Mouse (Mus musculus) adrenal gland, postnatal 36 days (tissue): ENCODE results near the gene Gm35549. TPM values are rescaled to one million over a fixed set of nuclear protein-coding genes. Genes with fewer than 3 reads are reported as not detected.

ENCODE experiments used
- DNase-seq, 2 experiments: peaks; one replicate each; pipeline ENCODE4 v3.0.0; 2021; ENCODE audit warnings: mixed read lengths in 1 of 2
- total RNA-seq, 2 experiments: library from RNA; stranded (reverse); gene quantifications; 2 replicates each; pipeline ENCODE4 v1.2.3; 2021

Gm35549 gene
- total RNA-seq, 2 experiments from 2014 or later, result not detected

- no peak for DNase-seq
Measured at GRCm38 (mm10) chr9:122826743-122827142, 17.1 kb downstream of the Gm35549 start.

- no peak for DNase-seq
Measured at GRCm38 (mm10) chr9:122823374-122824017, 20.3 kb downstream of the Gm35549 start.

GRCm38 (mm10) chr9:122815239-122815851 is 28.5 kb downstream of the Gm35549 start:
- no peak for DNase-seq

- no peak for DNase-seq
Measured at GRCm38 (mm10) chr9:122814775-122815174, 29.1 kb downstream of the Gm35549 start.

- DNase-seq, result no peak
Measured at GRCm38 (mm10) chr9:122812386-122812785, 31.4 kb downstream of the Gm35549 start.

- DNase-seq, result no peak
Measured at GRCm38 (mm10) chr9:122810212-122810611, 33.6 kb downstream of the Gm35549 start.

- DNase-seq, result no peak
Measured at GRCm38 (mm10) chr9:122807186-122807585, 36.6 kb downstream of the Gm35549 start.

- DNase-seq, result no peak
Measured at GRCm38 (mm10) chr9:122805845-122806341, 37.9 kb downstream of the Gm35549 start.

GRCm38 (mm10) chr9:122805053-122805844 is 38.6 kb downstream of the Gm35549 start, which contains the start of gene Tcaim:
Gene Tcaim, plus strand, starts transcription at chr9:122805539.
- DNase-seq, result peak; percentile 92 to 96

- no peak for DNase-seq
Measured at GRCm38 (mm10) chr9:122786534-122786933, 57.3 kb downstream of the Gm35549 start.

GRCm38 (mm10) chr9:122785231-122785630 is 58.6 kb downstream of the Gm35549 start:
- DNase-seq, result no peak

Other genes starting within 250 kb of the Gm35549 start
- not detected for gene Topaz1, start 96.7 kb downstream of the Gm35549 start, total RNA-seq
- 10 to 100 TPM; 18.8 to 24.7 TPM for gene Tcaim, start 38.5 kb downstream of the Gm35549 start, total RNA-seq
- gene Zfp445, start 22.0 kb upstream of the Gm35549 start, total RNA-seq, result 100 to 1,000 TPM in 1 of 2 experiments, 10 to 100 TPM in 1; 93.8 to 116 TPM
- gene Zkscan7, start 41.6 kb upstream of the Gm35549 start, total RNA-seq, result 1 to 10 TPM; 5.4 to 9.8 TPM
- gene Zfp105, start 79.0 kb upstream of the Gm35549 start, total RNA-seq, result 1 to 10 TPM; 4.5 to 5.4 TPM
- 10 to 100 TPM; 19.3 to 24.7 TPM for gene 1110059G10Rik, start 107.0 kb upstream of the Gm35549 start, total RNA-seq
- 1 to 10 TPM; 1.9 to 2.0 TPM for gene Kif15, start 107.0 kb upstream of the Gm35549 start, total RNA-seq
- 10 to 100 TPM; 19.7 to 23.2 TPM for gene Tmem42, start 177.3 kb upstream of the Gm35549 start, total RNA-seq
- 1 to 10 TPM in 1 of 2 experiments, under 1 TPM in 1; 0.79 to 1.1 TPM for gene Tgm4, start 190.7 kb upstream of the Gm35549 start, total RNA-seq